Mouse (Mus musculus) B cell, adult 2 months (primary cell): Measurements from ENCODE around the gene Nr4a1.

Experiments
- DNase-seq, 2 experiments: peaks; one replicate each; pipeline ENCODE4 v3.0.0; 2022

The Nr4a1 gene

GRCm38 (mm10) chr15:101258420-101258819, 4.4 kb downstream of the Nr4a1 start:
- peak; percentile 81 to 87 for DNase-seq

GRCm38 (mm10) chr15:101259922-101260321, 5.9 kb downstream of the Nr4a1 start:
- DNase-seq: no peak

GRCm38 (mm10) chr15:101260387-101260786, 6.3 kb downstream of the Nr4a1 start:
- no peak for DNase-seq

- no peak for DNase-seq
Measured at GRCm38 (mm10) chr15:101260874-101261622, 7.0 kb downstream of the Nr4a1 start.

- DNase-seq: peak; percentile 47 to 51
Measured at GRCm38 (mm10) chr15:101262502-101262901, 8.4 kb downstream of the Nr4a1 start.

GRCm38 (mm10) chr15:101266132-101266963, 12.3 kb downstream of the Nr4a1 start:
- DNase-seq: peak; percentile 96 to 97

GRCm38 (mm10) chr15:101267053-101268032, 13.3 kb downstream of the Nr4a1 start:
- DNase-seq: peak; percentile 47 to 52

GRCm38 (mm10) chr15:101270101-101270820, 16.2 kb downstream of the Nr4a1 start:
- no peak for DNase-seq

- no peak for DNase-seq
Measured at GRCm38 (mm10) chr15:101271107-101271506, 17.0 kb downstream of the Nr4a1 start.

- no peak for DNase-seq
Measured at GRCm38 (mm10) chr15:101271513-101271912, 17.4 kb downstream of the Nr4a1 start.

GRCm38 (mm10) chr15:101274380-101274779, 20.3 kb downstream of the Nr4a1 start:
- no peak for DNase-seq

- DNase-seq: no peak
Measured at GRCm38 (mm10) chr15:101277351-101277899, 23.4 kb downstream of the Nr4a1 start.

GRCm38 (mm10) chr15:101278589-101278988, 24.5 kb downstream of the Nr4a1 start:
- no peak for DNase-seq

GRCm38 (mm10) chr15:101279430-101279999, 25.4 kb downstream of the Nr4a1 start:
- DNase-seq: no peak

- no peak for DNase-seq
Measured at GRCm38 (mm10) chr15:101282471-101282870, 28.4 kb downstream of the Nr4a1 start.

- peak; percentile 69 to 72 for DNase-seq
Measured at GRCm38 (mm10) chr15:101283183-101283910, 29.3 kb downstream of the Nr4a1 start.

- peak; percentile 96 for DNase-seq
Measured at GRCm38 (mm10) chr15:101283911-101284750, 30.1 kb downstream of the Nr4a1 start, which contains the start of gene Atg101. TSS of gene Atg101 (plus strand) at chr15:101284272.

- peak; percentile 40 to 44 for DNase-seq
Measured at GRCm38 (mm10) chr15:101286129-101286770, 32.2 kb downstream of the Nr4a1 start.

- no peak for DNase-seq
Measured at GRCm38 (mm10) chr15:101287361-101287760, 33.3 kb downstream of the Nr4a1 start.
